Mouse (Mus musculus): ENCODE measurements around the gene Zzef1. TPM values are rescaled to one million over a fixed set of nuclear protein-coding genes. Genes with fewer than 3 reads are reported as not detected.

The Zzef1 gene
- polyA plus RNA-seq, 1 experiment from 2014 or later, result 12.1 TPM

DNA sequence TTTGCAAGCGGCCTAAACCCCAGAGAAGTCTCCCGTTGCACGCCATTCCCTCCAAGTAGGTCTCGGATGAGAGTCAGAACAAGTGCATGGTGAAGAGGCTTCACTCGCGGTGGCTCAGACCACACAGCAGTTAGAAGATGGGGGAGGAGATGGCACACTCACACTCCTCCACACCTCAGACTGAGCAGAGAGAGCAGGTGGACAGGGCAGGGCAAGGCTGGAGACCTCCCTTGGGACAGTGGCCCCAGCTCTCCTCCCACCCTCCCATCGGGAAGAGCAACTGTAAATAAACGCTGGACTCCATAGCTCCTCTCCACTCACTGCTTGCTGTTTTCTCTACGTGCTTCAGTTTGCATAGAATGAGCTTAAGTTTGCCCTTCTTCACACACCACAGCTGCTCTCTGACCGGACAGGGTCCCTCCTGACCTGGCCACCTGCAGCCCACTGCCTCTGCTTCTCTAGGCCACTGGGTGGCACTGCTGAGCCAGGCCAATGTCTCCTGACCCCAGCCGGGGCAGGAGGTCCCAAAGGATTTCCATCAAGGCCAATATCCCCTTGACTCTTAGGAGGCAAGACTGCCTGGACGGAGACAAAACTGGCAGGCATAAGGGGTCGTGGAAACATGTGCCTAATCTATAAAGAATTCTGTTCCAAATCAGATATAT lies 130.3 kb downstream of the Zzef1 start:
- Histone ChIP-seq H3K9me3 (no peaks in the 10 kb centered on the region), H3K27ac (no peak overlapping the region), H3K36me3 (replicated peaks) (peaks cover 36% of the 10 kb centered on the region), H3K4me3 (replicated peaks) (no peak overlapping the region), H3K4me1 (no peaks in the 10 kb centered on the region), H3K27me3 (no peaks in the 10 kb centered on the region), H3K4me2 (no peak overlapping the region), H3K9ac (no peak overlapping the region)
- ATAC-seq (ENCODE audit: low FRiP score), result no peak
- 57% methylated on average over 13 of the region's 13 CpGs for WGBS

DNA sequence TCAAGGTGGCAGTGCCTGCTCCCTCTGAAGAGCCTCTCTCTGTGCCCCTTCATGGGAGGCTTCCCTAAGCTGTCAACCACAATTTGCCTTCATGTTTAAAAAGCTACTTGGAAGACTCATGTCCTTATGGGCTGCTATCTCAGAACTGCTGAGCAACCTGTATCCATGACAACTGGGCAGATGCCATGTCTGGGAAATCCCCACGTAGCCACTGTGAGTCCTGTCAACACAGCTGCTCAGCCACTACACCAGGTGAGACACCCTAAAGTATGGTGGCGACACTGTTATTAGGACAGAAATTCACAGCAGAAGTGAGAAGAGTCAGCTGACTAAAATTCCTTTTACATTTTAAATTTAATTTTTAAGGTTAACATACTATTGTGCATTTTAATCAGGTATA lies 132.5 kb downstream of the Zzef1 start:
- Histone ChIP-seq H3K4me2 (no peak overlapping the region), H3K9ac (no peak overlapping the region), H3K9me3 (no peaks in the 10 kb centered on the region), H3K27me3 (no peaks in the 10 kb centered on the region), H3K27ac (no peak overlapping the region), H3K4me3 (replicated peaks) (no peak overlapping the region), H3K4me1 (no peaks in the 10 kb centered on the region), H3K36me3 (replicated peaks) (peaks cover 20% of the 10 kb centered on the region)
- WGBS, result 75% methylated on average over 2 of the region's 2 CpGs
- no peak for ATAC-seq (ENCODE audit: low FRiP score)

- H3K27me3 ChIP-seq, result 0 out of 2 replicates have a peak, but pooled peaks cover 3% of the 10 kb centered on the region
- no peak overlapping the region for H3K27ac ChIP-seq
- peak overlapping the region; percentile 29 for H3K4me3 ChIP-seq (replicated peaks)
- H3K4me2 ChIP-seq, result peak overlapping the region; percentile 38
- H3K9me3 ChIP-seq, result no peaks in the 10 kb centered on the region
- H3K36me3 ChIP-seq (replicated peaks), result no peaks in the 10 kb centered on the region
- H3K4me1 ChIP-seq, result peaks cover 7% of the 10 kb centered on the region
- H3K9ac ChIP-seq, result peak overlapping the region; percentile 5; the same call in 1 of the 2 replicates
- ATAC-seq (ENCODE audit: low FRiP score), result no peak
- WGBS, result 30% methylated on average over 20 of the region's 20 CpGs
These were observed 144.4 kb downstream of the Zzef1 start for GRCm38 (mm10) chr11:72940208-72941143.

GRCm38 (mm10) chr11:72944996-72945793 lies 149.2 kb downstream of the Zzef1 start:
- H3K9me3 ChIP-seq, result 0 out of 2 replicates have a peak, but pooled peaks cover 6% of the 10 kb centered on the region
- no peak overlapping the region for H3K27ac ChIP-seq
- 79% methylated on average over 7 of the region's 7 CpGs for whole genome bisulfite sequencing

DNA sequence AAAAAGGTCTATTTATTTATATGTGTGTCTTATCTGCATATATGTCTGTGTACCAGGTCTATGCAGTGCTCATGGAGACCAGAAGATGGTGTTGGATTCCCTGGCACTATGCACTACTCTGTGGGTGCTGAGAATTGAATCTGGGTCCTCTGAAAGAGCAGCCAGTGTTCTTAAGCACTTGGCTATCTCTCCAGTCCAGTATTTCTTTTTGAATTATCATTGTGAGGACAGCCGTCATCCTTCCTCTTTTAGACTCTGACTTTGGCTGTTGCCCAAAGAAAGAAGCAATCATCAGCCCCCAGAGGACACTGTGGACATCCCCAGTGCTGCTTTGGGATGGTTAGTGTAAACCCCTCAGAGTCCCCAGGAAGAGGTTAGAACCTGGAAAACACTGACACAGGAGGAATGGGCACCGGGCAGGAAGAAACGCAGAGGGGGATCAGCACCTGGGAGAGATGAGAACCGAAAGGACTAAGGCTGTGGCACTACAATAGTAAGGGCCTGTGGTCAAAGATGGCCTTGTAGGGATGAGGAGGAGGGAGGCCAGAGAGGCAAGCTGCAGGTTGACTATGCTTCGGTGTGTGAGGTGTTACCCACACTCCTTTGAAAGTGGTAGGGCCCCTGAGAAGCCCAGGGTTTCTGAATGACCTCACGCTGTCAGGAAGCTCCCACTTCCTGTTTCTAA lies 150.0 kb downstream of the Zzef1 start:
- Histone ChIP-seq H3K9me3 (0 out of 2 replicates have a peak, but pooled peaks cover 7% of the 10 kb centered on the region), H3K27me3 (no peaks in the 10 kb centered on the region), H3K4me3 (replicated peaks) (no peak overlapping the region), H3K9ac (no peak overlapping the region), H3K4me1 (peaks cover 9% of the 10 kb centered on the region; the same call in 1 of the 2 replicates), H3K4me2 (no peak overlapping the region), H3K36me3 (replicated peaks) (no peaks in the 10 kb centered on the region), H3K27ac (no peak overlapping the region)
- WGBS, result 68% methylated on average over 6 of the region's 6 CpGs
- ATAC-seq (ENCODE audit: low FRiP score), result no peak

More at GRCm38 (mm10) chr11:72944996-72945793, 149.2 kb downstream of the Zzef1 start:
- no peak for ATAC-seq (ENCODE audit: low FRiP score)
- Histone ChIP-seq H3K4me3 (replicated peaks) (no peak overlapping the region), H3K36me3 (replicated peaks) (no peaks in the 10 kb centered on the region), H3K4me2 (no peak overlapping the region), H3K4me1 (peaks cover 13% of the 10 kb centered on the region), H3K27me3 (no peaks in the 10 kb centered on the region), H3K9ac (no peak overlapping the region)

- no peak for ATAC-seq (ENCODE audit: low FRiP score)
- 49% methylated on average over 6 of the region's 6 CpGs for WGBS
- no peak overlapping the region for H3K27ac ChIP-seq
These were observed 150.6 kb downstream of the Zzef1 start for GRCm38 (mm10) chr11:72946560-72947119.

GRCm38 (mm10) chr11:72947840-72948239 lies 151.8 kb downstream of the Zzef1 start:
- 0 out of 2 replicates have a peak, but pooled peaks cover 7% of the 10 kb centered on the region for H3K9me3 ChIP-seq
- no peak overlapping the region for H3K4me3 ChIP-seq (replicated peaks)
- no peak overlapping the region for H3K9ac ChIP-seq
- no peak for ATAC-seq (ENCODE audit: low FRiP score)
- H3K4me2 ChIP-seq, result no peak overlapping the region
- 50% methylated on average over 11 of the region's 11 CpGs for WGBS
- H3K36me3 ChIP-seq (replicated peaks), result no peaks in the 10 kb centered on the region
- H3K4me1 ChIP-seq, result peaks cover 9% of the 10 kb centered on the region; the same call in 1 of the 2 replicates
- no peaks in the 10 kb centered on the region for H3K27me3 ChIP-seq
- H3K27ac ChIP-seq, result no peak overlapping the region

More at GRCm38 (mm10) chr11:72946560-72947119, 150.6 kb downstream of the Zzef1 start:
- Histone ChIP-seq H3K36me3 (replicated peaks) (no peaks in the 10 kb centered on the region), H3K9me3 (0 out of 2 replicates have a peak, but pooled peaks cover 7% of the 10 kb centered on the region), H3K4me3 (replicated peaks) (no peak overlapping the region), H3K9ac (no peak overlapping the region), H3K4me1 (peaks cover 9% of the 10 kb centered on the region; the same call in 1 of the 2 replicates), H3K27me3 (no peaks in the 10 kb centered on the region), H3K4me2 (no peak overlapping the region)

DNA sequence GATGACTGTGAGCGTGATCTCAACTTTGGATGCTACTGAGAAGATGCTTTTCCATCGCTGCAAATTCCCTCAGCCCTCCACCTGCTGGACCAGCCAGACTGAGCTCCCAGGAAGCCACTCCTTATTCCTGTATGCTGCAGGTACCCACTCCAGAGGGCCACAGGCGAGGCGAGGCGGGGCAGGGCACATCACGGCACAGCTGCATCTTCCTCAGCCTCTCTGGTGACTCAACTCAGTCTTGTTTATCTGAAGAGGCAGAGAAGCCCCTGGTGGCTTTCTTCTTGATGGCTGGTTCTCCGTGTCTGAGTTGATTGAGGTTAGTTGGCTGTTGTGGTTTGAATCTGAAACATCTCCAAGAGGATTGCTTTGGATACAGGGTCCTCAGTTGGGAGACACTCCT lies 152.2 kb downstream of the Zzef1 start:
- Histone ChIP-seq H3K9me3 (0 out of 2 replicates have a peak, but pooled peaks cover 7% of the 10 kb centered on the region), H3K27ac (no peak overlapping the region), H3K4me2 (no peak overlapping the region), H3K36me3 (replicated peaks) (no peaks in the 10 kb centered on the region), H3K9ac (no peak overlapping the region), H3K27me3 (no peaks in the 10 kb centered on the region), H3K4me1 (peaks cover 9% of the 10 kb centered on the region; the same call in 1 of the 2 replicates), H3K4me3 (replicated peaks) (no peak overlapping the region)
- ATAC-seq (ENCODE audit: low FRiP score), result no peak
- WGBS, result 78% methylated on average over 7 of the region's 7 CpGs

GRCm38 (mm10) chr11:72951137-72952000 lies 155.3 kb downstream of the Zzef1 start:
- Histone ChIP-seq H3K27ac (no peak overlapping the region), H3K4me2 (no peak overlapping the region), H3K4me3 (replicated peaks) (no peak overlapping the region), H3K4me1 (peaks cover 9% of the 10 kb centered on the region; the same call in 1 of the 2 replicates), H3K9ac (no peak overlapping the region), H3K27me3 (no peaks in the 10 kb centered on the region), H3K9me3 (0 out of 2 replicates have a peak, but pooled peaks cover 7% of the 10 kb centered on the region), H3K36me3 (replicated peaks) (no peaks in the 10 kb centered on the region)
- 73% methylated on average over 22 of the region's 22 CpGs for whole genome bisulfite sequencing
- no peak for ATAC-seq (ENCODE audit: low FRiP score)

DNA sequence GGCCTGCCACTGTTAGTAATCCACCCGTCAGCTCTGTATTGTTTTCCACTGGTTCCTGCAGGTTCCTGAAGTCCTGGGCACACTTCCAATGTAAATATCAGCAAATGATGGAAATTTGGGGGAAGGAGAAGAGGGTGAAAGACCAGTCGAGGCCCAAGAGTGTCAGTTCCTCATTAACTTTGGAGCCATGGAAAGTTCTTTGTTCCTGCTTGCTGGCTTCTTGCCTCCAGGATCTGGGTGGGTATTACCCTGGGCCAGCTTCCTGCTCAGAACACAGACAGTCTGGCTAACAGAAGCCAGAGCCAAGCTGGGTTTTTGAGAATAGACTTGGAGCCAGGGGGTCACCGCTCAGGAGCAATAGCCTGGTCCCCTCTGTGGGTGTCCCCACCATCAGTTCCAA lies 156.2 kb downstream of the Zzef1 start:
- no peak for ATAC-seq (ENCODE audit: low FRiP score)
- Histone ChIP-seq H3K27ac (no peak overlapping the region), H3K9me3 (0 out of 2 replicates have a peak, but pooled peaks cover 7% of the 10 kb centered on the region), H3K4me2 (no peak overlapping the region), H3K9ac (no peak overlapping the region), H3K36me3 (replicated peaks) (no peaks in the 10 kb centered on the region), H3K27me3 (peaks cover 2% of the 10 kb centered on the region; the same call in 1 of the 2 replicates), H3K4me1 (peaks cover 7% of the 10 kb centered on the region; the same call in 1 of the 2 replicates), H3K4me3 (replicated peaks) (no peak overlapping the region)
- 67% methylated on average over 3 of the region's 3 CpGs for WGBS

Data from forebrain, embryonic 12.5 days (tissue).